Mouse (Mus musculus) lung, postnatal 14 days (tissue): ENCODE measurements at regions not wholly inside any gene's neighbourhood (a gene's known extent, or its start where the extent isn't known, plus 50 kb on each side); places are given as distances from the start of the nearest gene placed in this dataset.

Experiments
- DNase-seq: peaks from one replicate; pipeline ENCODE4 v3.0.0; 2021

DNA sequence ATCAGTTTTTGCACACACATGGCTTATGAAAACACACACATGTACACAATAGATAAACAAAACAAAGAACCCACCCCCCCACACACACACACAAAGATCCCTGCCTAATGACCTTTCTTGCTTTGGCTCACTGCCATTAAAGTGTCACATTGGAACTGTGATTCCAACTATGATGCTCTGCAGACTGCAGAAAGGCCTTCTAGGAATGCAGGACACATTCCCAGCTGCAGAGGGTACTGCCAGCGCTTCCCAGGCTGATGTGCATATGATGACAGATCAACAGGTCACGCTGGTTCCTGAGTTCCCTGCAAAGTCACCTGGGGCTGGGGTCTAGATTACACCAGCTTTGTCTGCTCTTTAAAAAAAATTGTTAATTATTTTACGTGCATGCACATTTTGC, 68.1 kb upstream of the Ppm1j start:
- DNase-seq = no peak

DNA sequence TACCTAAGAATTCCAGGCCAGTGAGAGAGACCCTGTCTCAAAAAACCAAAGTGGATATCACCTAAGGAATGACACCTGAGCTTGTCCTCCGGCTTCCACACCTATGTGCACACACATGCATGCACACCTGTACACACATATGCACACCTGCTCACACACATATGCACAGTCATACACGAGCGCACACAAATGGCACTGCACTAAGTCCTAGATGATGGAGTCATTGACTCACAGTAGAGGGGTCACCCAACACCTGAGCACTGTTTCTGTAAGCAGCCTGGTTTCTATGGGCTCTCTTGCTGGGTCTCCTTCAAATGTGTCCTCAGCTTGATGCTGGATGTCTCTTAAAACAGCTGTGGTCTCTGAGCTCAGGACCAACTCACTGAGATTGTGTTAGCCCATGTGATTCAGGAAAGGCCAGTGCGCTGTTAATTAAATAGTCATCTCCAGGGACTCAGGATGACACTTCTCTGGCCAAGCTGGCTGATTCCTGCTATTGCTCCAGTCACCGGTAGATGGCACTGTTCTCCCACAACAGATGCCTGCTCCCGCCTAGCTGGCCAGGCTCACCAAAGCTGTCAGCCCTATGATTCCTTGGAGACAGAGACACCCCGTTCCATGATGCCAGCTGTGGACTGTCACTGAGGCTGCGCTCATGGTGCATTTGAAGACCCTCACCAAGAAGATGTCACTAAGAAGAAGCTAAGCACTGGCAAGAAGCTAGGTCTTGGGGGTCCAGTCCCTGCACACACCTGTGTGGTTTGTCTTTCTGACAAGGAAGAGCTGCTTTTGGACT, 66.8 kb upstream of the Ppm1j start:
- peak; percentile 75 for DNase-seq

DNA sequence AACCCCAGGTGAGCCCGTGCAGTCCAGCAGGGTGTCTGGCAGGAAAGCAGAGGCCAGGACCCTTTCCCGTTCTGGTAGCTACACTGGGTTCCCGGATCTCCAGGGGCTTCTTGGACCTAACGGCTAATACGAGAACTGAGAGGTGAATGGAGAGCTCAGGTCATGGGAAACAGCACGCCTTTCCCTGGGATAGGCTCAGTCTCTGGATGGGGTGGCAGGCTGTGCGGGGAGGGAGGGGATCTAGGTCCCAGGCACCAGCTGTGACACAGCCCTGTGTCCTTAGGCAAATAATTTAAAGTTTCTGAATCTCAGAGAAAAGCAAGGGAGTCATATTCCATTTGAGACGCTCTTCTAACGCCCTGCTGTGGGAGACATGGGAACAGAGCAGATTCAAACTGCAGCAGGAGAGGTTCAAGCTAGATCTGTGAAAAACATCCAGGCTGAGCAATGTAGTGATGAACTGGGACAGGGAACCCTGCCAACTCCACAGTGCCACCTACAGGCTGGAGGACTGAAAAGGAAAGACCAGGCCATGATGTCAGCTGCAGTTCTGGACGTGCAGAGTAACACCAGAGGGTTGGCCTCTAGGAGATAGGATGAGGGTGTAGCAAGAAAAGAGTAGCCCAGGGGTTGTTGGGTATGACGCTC, 66.1 kb upstream of the Ppm1j start:
- DNase-seq = peak; percentile 66
